Mouse (Mus musculus): ENCODE results near the gene Sipa1l3. TPM values are rescaled to one million over a fixed set of nuclear protein-coding genes. Genes with fewer than 3 reads are reported as not detected.

Gene Sipa1l3
- polyA plus RNA-seq, 1 experiment: 44.6 TPM

DNA sequence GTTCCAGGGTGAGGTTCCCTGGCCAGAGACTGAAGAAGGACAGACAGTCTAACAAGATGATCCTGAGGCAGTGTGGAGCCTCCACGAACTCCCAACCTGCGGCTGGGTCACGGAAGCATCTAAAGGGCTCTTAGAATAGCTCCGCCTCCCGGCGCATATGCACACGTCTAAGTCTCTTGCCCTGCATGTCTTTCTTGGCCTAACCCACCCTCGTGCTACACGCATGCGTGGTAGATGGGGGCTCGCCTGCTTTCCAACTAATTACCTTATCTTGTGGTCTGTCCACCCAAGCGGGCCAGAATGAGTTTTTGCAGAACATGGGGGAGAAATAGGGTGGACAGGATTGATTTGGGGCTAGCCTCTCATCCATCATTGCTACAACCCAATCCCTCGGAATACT, 36.6 kb upstream of the Sipa1l3 start:
- 89% methylated on average over 13 of the region's 13 CpGs for WGBS
- no peak overlapping the region for H3K27ac ChIP-seq (ENCODE audit: insufficient read depth, low read depth, low read length)
- TF ChIP-seq POLR2A (IDR thresholded peaks at IDR 0.05; ENCODE audit: low read depth, low read length) (no peak), CTCF (conservative IDR thresholded peaks at IDR 0.05; ENCODE audit: insufficient read depth, insufficient read length, low read depth, low read length) (no peak)
- no peaks in the 10 kb centered on the region for H3K4me1 ChIP-seq (ENCODE audit: control insufficient read depth, insufficient read depth, low read length)
- DNase-seq: no peak
- no peaks in the 10 kb centered on the region for H3K27me3 ChIP-seq (replicated peaks; ENCODE audit: control insufficient read depth, insufficient read depth, low read length)
- no peak overlapping the region for H3K4me3 ChIP-seq (ENCODE audit: insufficient read depth, low read depth, low read length)
- H3K36me3 ChIP-seq (ENCODE audit: control insufficient read depth, insufficient read depth, low read length): no peaks in the 10 kb centered on the region

DNA sequence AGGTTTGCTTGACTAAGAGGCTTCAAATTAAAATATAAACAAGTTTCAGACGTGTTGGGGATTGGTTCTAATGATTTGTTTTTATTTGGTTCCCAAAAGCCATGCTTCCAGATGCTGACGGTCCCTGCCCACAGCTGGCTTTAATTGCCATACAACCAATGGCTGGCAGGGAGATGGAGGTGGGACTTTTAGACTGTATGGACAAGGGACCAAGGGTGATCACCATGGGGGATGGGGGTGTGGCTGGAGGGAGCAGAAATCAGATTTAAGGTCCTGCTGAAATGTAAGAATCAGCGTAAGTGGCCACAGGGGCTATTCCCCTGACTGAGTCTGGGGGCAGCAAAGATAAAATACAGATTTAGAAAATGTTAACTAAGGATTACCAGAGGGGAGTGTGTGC, 32.2 kb upstream of the Sipa1l3 start:
- 47% methylated on average over 3 of the region's 3 CpGs for WGBS
- H3K36me3 ChIP-seq (ENCODE audit: control insufficient read depth, insufficient read depth, low read length): no peaks in the 10 kb centered on the region
- H3K27me3 ChIP-seq (replicated peaks; ENCODE audit: control insufficient read depth, insufficient read depth, low read length): no peaks in the 10 kb centered on the region
- TF ChIP-seq CTCF (conservative IDR thresholded peaks at IDR 0.05; ENCODE audit: insufficient read depth, insufficient read length, low read depth, low read length): no peak
- no peak for TF ChIP-seq POLR2A (IDR thresholded peaks at IDR 0.05; ENCODE audit: low read depth, low read length)
- DNase-seq: no peak
- no peaks in the 10 kb centered on the region for H3K4me1 ChIP-seq (ENCODE audit: control insufficient read depth, insufficient read depth, low read length)
- H3K27ac ChIP-seq (ENCODE audit: insufficient read depth, low read depth, low read length): no peak overlapping the region
- no peak overlapping the region for H3K4me3 ChIP-seq (ENCODE audit: insufficient read depth, low read depth, low read length)

DNA sequence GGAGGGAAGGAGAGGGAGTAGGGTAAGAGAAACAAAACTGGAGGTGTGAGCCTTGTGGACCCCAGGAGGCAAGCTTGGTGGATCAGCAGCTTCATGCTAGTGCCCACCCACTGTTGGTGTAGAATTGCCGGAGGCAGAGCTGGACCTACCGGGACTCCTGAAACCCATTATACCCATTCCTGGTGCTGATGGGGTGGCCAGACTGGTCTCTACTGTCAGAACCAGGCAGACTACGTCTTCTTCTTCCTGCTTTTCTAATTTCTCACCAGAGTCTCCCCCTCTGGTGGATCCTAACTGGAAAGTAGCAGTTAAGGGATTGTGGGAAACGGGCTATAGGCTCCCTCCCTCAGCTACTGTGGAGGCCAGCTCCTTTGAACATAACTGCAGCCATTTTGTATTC, 23.2 kb upstream of the Sipa1l3 start:
- no peak for TF ChIP-seq CTCF (conservative IDR thresholded peaks at IDR 0.05; ENCODE audit: insufficient read depth, insufficient read length, low read depth, low read length)
- TF ChIP-seq POLR2A (IDR thresholded peaks at IDR 0.05; ENCODE audit: low read depth, low read length): no peak
- H3K27ac ChIP-seq (ENCODE audit: insufficient read depth, low read depth, low read length): no peak overlapping the region
- no peaks in the 10 kb centered on the region for H3K36me3 ChIP-seq (ENCODE audit: control insufficient read depth, insufficient read depth, low read length)
- no peaks in the 10 kb centered on the region for H3K4me1 ChIP-seq (ENCODE audit: control insufficient read depth, insufficient read depth, low read length)
- DNase-seq: no peak
- no peaks in the 10 kb centered on the region for H3K27me3 ChIP-seq (replicated peaks; ENCODE audit: control insufficient read depth, insufficient read depth, low read length)
- no peak overlapping the region for H3K4me3 ChIP-seq (ENCODE audit: insufficient read depth, low read depth, low read length)
- WGBS: 82% methylated on average over 4 of the region's 4 CpGs

DNA sequence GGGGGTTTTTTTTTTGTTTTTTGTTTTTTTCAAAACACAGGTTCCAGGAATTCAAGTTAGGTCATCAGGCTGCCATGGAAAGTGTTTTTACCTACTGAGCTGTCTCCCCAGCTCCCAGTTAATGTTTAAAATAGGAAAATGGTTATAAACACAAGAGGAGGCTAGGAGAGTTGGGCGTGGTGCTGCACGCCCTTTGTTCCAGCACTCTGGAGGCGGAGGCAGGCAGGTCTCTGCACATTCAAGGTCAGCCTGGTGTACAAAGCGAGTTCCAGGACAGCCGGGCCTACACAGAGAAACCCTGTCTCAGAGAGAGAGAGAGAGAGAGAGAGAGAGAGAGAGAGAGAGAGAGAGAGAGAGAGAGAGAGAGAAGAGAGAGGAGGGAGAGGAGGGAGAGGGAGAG, 22.7 kb upstream of the Sipa1l3 start:
- Histone ChIP-seq H3K27me3 (replicated peaks; ENCODE audit: control insufficient read depth, insufficient read depth, low read length) (no peaks in the 10 kb centered on the region), H3K27ac (ENCODE audit: insufficient read depth, low read depth, low read length) (no peak overlapping the region), H3K36me3 (ENCODE audit: control insufficient read depth, insufficient read depth, low read length) (no peaks in the 10 kb centered on the region), H3K4me3 (ENCODE audit: insufficient read depth, low read depth, low read length) (no peak overlapping the region), H3K4me1 (ENCODE audit: control insufficient read depth, insufficient read depth, low read length) (no peaks in the 10 kb centered on the region)
- 80% methylated on average over 5 of the region's 5 CpGs for WGBS
- TF ChIP-seq CTCF (conservative IDR thresholded peaks at IDR 0.05; ENCODE audit: insufficient read depth, insufficient read length, low read depth, low read length) (no peak), POLR2A (IDR thresholded peaks at IDR 0.05; ENCODE audit: low read depth, low read length) (no peak)
- no peak for DNase-seq

DNA sequence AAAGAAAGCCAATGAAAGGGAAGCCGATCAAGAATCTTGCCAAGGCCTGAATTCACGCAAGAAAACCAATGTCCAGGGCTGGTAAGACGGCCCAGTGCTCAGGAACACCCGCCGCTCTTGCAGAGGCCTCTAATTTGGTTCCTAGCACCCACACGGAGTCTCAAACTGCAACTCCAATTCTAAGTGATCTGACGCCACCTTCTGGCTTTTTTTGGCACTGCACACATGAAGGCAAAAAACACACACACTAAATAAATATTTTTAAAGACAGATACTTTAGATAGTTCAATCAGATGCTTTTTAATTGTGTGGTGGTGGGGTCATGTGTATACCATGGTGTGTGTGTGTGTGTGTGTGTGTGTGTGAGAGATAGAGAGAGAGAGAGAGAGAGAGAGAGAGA, 22.2 kb upstream of the Sipa1l3 start:
- WGBS: 92% methylated on average over 7 of the region's 7 CpGs
- Histone ChIP-seq H3K27ac (ENCODE audit: insufficient read depth, low read depth, low read length) (no peak overlapping the region), H3K4me1 (ENCODE audit: control insufficient read depth, insufficient read depth, low read length) (no peaks in the 10 kb centered on the region), H3K27me3 (replicated peaks; ENCODE audit: control insufficient read depth, insufficient read depth, low read length) (no peaks in the 10 kb centered on the region), H3K4me3 (ENCODE audit: insufficient read depth, low read depth, low read length) (no peak overlapping the region), H3K36me3 (ENCODE audit: control insufficient read depth, insufficient read depth, low read length) (no peaks in the 10 kb centered on the region)
- no peak for DNase-seq
- TF ChIP-seq POLR2A (IDR thresholded peaks at IDR 0.05; ENCODE audit: low read depth, low read length) (no peak), CTCF (conservative IDR thresholded peaks at IDR 0.05; ENCODE audit: insufficient read depth, insufficient read length, low read depth, low read length) (no peak)

DNA sequence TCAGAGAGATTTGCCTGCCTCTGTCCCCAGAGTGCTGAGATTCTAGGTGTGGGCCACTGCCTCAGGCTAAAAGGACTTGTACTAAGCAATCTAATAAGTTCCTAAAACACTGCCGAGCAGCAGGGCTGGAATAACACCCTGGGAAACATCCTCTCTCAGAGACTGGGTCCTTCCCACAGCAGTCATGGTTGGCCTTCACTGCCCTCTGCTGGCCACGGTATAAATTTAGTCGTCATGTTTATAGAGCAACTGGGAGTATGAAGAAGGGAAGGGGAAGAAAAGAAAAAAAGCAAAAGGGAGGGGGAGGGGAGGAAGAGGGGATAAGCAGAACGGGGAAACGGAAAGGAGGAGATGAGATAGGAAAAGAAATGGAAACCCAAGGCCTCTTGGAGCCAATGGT, 5.3 kb upstream of the Sipa1l3 start:
- 3% methylated on average over 5 of the region's 5 CpGs for WGBS
- DNase-seq: peak; percentile 73

DNA sequence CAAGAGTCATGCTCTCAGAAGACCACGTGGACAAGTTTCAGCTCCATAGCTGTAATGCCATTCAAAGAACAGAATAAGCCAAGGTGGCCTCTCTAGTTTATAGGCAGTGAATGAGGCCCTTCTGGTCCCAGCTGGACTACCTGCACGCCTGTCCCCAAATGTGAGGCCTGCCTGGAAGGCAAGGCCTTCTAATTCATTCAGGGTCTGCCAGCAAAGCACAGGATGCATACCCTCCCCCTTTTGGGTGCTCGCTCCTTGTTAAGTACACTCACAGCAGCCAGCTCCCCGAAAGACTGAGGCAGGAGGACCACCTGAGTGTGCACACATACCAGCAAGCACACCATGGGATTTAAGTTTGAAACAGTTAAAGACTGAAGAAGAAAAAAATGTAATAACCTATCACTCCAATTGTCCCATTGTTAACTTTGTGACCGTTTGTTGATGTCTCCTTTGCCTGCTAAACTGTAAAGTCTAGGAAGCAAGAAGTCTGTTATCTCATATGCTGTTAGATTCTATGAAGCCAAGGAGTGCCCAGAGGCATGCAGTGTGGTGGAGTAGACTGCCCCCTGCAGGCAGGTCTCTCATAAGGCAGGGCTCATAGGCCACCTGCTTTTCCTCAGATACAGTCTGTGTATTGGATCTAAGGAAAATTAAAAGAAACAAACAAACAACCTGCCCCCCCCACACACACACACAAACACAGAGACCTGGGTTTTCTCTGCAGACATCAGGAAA, 3.6 kb upstream of the Sipa1l3 start:
- TF ChIP-seq CTCF (conservative IDR thresholded peaks at IDR 0.05; ENCODE audit: insufficient read depth, insufficient read length, low read depth, low read length) (peak; percentile 98), POLR2A (IDR thresholded peaks at IDR 0.05; ENCODE audit: low read depth, low read length) (no peak)
- H3K36me3 ChIP-seq (ENCODE audit: control insufficient read depth, insufficient read depth, low read length): no peaks in the 10 kb centered on the region
- no peak overlapping the region for H3K27ac ChIP-seq (ENCODE audit: insufficient read depth, low read depth, low read length)
- WGBS: 67% methylated on average over 5 of the region's 5 CpGs
- peaks cover 5% of the 10 kb centered on the region; the same call in 1 of the 2 replicates for H3K4me1 ChIP-seq (ENCODE audit: control insufficient read depth, insufficient read depth, low read length)
- H3K27me3 ChIP-seq (replicated peaks; ENCODE audit: control insufficient read depth, insufficient read depth, low read length): no peaks in the 10 kb centered on the region
- H3K4me3 ChIP-seq (ENCODE audit: insufficient read depth, low read depth, low read length): no peak overlapping the region
- peak; percentile 87 for DNase-seq

More for the DNA sequence above, 5.3 kb upstream of the Sipa1l3 start:
- TF ChIP-seq CTCF (conservative IDR thresholded peaks at IDR 0.05; ENCODE audit: insufficient read depth, insufficient read length, low read depth, low read length) (peak; percentile 85), POLR2A (IDR thresholded peaks at IDR 0.05; ENCODE audit: low read depth, low read length) (no peak)
- Histone ChIP-seq H3K4me3 (ENCODE audit: insufficient read depth, low read depth, low read length) (no peak overlapping the region), H3K36me3 (ENCODE audit: control insufficient read depth, insufficient read depth, low read length) (no peaks in the 10 kb centered on the region), H3K4me1 (ENCODE audit: control insufficient read depth, insufficient read depth, low read length) (no peaks in the 10 kb centered on the region), H3K27me3 (replicated peaks; ENCODE audit: control insufficient read depth, insufficient read depth, low read length) (no peaks in the 10 kb centered on the region), H3K27ac (ENCODE audit: insufficient read depth, low read depth, low read length) (no peak overlapping the region)

Data from kidney, adult 2 months (tissue).